Mouse (Mus musculus) CH12.LX (cell line): Measurements from ENCODE around the gene Prps1l3. TPM values are rescaled to one million over a fixed set of nuclear protein-coding genes. Genes with fewer than 3 reads are reported as not detected.
A peak's percentile ranks its signal among the peaks of the same experiment; 100 is the strongest.

ENCODE experiments used
- DNase-seq: peaks from one replicate; pipeline ENCODE4 v3.0.0-alpha.2; 2013; ENCODE audit errors: extremely low read depth
- H3K27ac ChIP-seq: 2 replicates; pipeline ENCODE4 v1.5.1; 2012; ENCODE audit warnings: low read depth, mild to moderate bottlenecking, control low read depth, moderate library complexity; ENCODE audit not compliant: insufficient read depth
- H3K27me3 ChIP-seq: replicated peaks from 2 replicates; pipeline ENCODE3; 2012; ENCODE audit warnings: inconsistent platforms
- H3K36me3 ChIP-seq, 2 experiments: replicated peaks in 1 of 2; 2 replicates each; pipeline versions ENCODE3 to v1.6.1; 2012; ENCODE audit warnings: inconsistent platforms in 1 of 2, low read length in 1 of 2, mild to moderate bottlenecking in 1 of 2, mixed read lengths in 1 of 2, moderate library complexity in 1 of 2; ENCODE audit not compliant: control insufficient read depth in 1 of 2, insufficient read depth in 1 of 2
- H3K4me1 ChIP-seq, 2 experiments: 2 replicates each; pipeline ENCODE4 v1.6.1; 2012; ENCODE audit warnings: inconsistent platforms in 1 of 2, moderate library complexity in 1 of 2; ENCODE audit not compliant: insufficient read depth in 2 of 2, control insufficient read depth in 1 of 2
- H3K4me2 ChIP-seq: 2 replicates; pipeline ENCODE4 v1.6.1; 2012; ENCODE audit warnings: low read depth, mild to moderate bottlenecking, control low read depth; ENCODE audit not compliant: poor library complexity, insufficient read depth, severe bottlenecking
- H3K4me3 ChIP-seq, 3 experiments: fragments of 150-350 bp in 1 of 3; sonication (generic) in 1 of 3; replicated peaks in 1 of 3; 2 replicates each; pipeline versions ENCODE3 to v1.5.1; 2011 to 2012; ENCODE audit warnings: low read depth in 2 of 3, low read length in 2 of 3, mild to moderate bottlenecking in 2 of 3, moderate library complexity in 2 of 3, control low read depth in 1 of 3, improper control_type of control experiment in 1 of 3, inconsistent platforms in 1 of 3, mixed read lengths in 1 of 3; ENCODE audit not compliant: poor library complexity in 1 of 3
- H3K79me2 ChIP-seq: replicated peaks from 2 replicates; pipeline ENCODE4 v1.6.1; 2012; ENCODE audit warnings: mild to moderate bottlenecking, moderate library complexity; ENCODE audit not compliant: control insufficient read depth, poor library complexity, insufficient read depth, severe bottlenecking; ENCODE audit errors: extremely low read depth
- H3K9ac ChIP-seq: 2 replicates; pipeline ENCODE4 v1.6.1; 2012; ENCODE audit warnings: low read depth, mild to moderate bottlenecking, control low read depth, moderate library complexity; ENCODE audit not compliant: insufficient read depth
- H3K9me3 ChIP-seq: replicated peaks from 2 replicates; pipeline ENCODE3; 2012; ENCODE audit warnings: low read length, inconsistent platforms, mixed read lengths
- BHLHE40 ChIP-seq: IDR thresholded peaks from 2 replicates; pipeline ENCODE4 v1.6.1; 2011; ENCODE audit warnings: mild to moderate bottlenecking, low read depth, low read length, improper control_type of control experiment
- CHD1 ChIP-seq: IDR thresholded peaks from 2 replicates; pipeline ENCODE4 v1.6.1; 2012; ENCODE audit warnings: low read depth, low read length, improper control_type of control experiment, inconsistent platforms
- CTCF ChIP-seq, 2 experiments: IDR thresholded peaks in 1 of 2; conservative IDR thresholded peaks in 1 of 2; 2 replicates each; pipeline ENCODE4 v1.5.1; 2011 to 2012; ENCODE audit warnings: low read depth in 2 of 2, low read length in 2 of 2, improper control_type of control experiment in 1 of 2, inconsistent platforms in 1 of 2, mild to moderate bottlenecking in 1 of 2, moderate library complexity in 1 of 2
- HCFC1 ChIP-seq: IDR thresholded peaks from 2 replicates; pipeline ENCODE4 v1.6.1; 2012; ENCODE audit warnings: low read depth, mild to moderate bottlenecking, inconsistent platforms, low read length, improper control_type of control experiment
- IRF4 ChIP-seq: IDR thresholded peaks from 2 replicates; pipeline ENCODE4 v1.6.1; 2014; ENCODE audit warnings: low read depth, mild to moderate bottlenecking, inconsistent platforms, low read length, improper control_type of control experiment
- KAT2A ChIP-seq: IDR thresholded peaks from 2 replicates; pipeline ENCODE4 v1.6.1; 2012; ENCODE audit warnings: low read length, improper control_type of control experiment, inconsistent platforms; ENCODE audit not compliant: insufficient replicate concordance
- MAFK ChIP-seq: IDR thresholded peaks from 2 replicates; pipeline ENCODE4 v1.6.1; 2011; ENCODE audit warnings: low read length, improper control_type of control experiment; ENCODE audit not compliant: insufficient replicate concordance
- MXI1 ChIP-seq: IDR thresholded peaks from 2 replicates; pipeline ENCODE4 v1.6.1; 2011; ENCODE audit warnings: mild to moderate bottlenecking, low read depth, low read length, improper control_type of control experiment
- MYC ChIP-seq: IDR thresholded peaks from 2 replicates; pipeline ENCODE4 v1.6.1; 2011; ENCODE audit warnings: low read depth, mild to moderate bottlenecking, improper control_type of control experiment, low read length
- RAD21 ChIP-seq: IDR thresholded peaks from 2 replicates; pipeline ENCODE4 v1.6.1; 2011; ENCODE audit warnings: low read depth, mild to moderate bottlenecking, low read length, improper control_type of control experiment, moderate library complexity
- TCF12 ChIP-seq: IDR thresholded peaks from 2 replicates; pipeline ENCODE4 v1.6.1; 2014; ENCODE audit warnings: low read depth, mild to moderate bottlenecking, inconsistent platforms, low read length, improper control_type of control experiment
- USF2 ChIP-seq: conservative IDR thresholded peaks from 2 replicates; pipeline ENCODE4 v1.6.1; 2011; ENCODE audit warnings: low read depth, low read length, improper control_type of control experiment
- ZKSCAN1 ChIP-seq: IDR thresholded peaks from 2 replicates; pipeline ENCODE4 v1.6.1; 2012; ENCODE audit warnings: low read depth, inconsistent platforms, low read length, improper control_type of control experiment, borderline replicate concordance
- ZMIZ1 ChIP-seq: IDR thresholded peaks from 2 replicates; pipeline ENCODE4 v1.6.1; 2012; ENCODE audit warnings: low read depth, mild to moderate bottlenecking, inconsistent platforms, low read length, improper control_type of control experiment
- dilution Hi-C: fragments of 300-500 bp; cut with MboI; formaldehyde crosslinking; loops from 2 replicates; pipeline ENCODE4 v1.14.3; 2020; ENCODE audit warnings: low sequenced_read_pairs; ENCODE audit not compliant: extremely low pct_unique_long_range_greater_than_20kb, extremely low pct_ligation_motif_present
- in situ Hi-C: fragments of 300-500 bp; cut with MboI; formaldehyde crosslinking; loops from 3 replicates; pipeline ENCODE4 v1.14.3; 2019; ENCODE audit warnings: low sequenced_read_pairs, low pct_ligation_motif_present, low pct_unique_long_range_greater_than_20kb, mixed read lengths
- polyA plus RNA-seq: library from polyadenylated mRNA; unstranded; fragments of >175 nt; gene quantifications from 2 replicates; pipeline ENCODE4 v1.2.1, GENCODE M21; 2012; ENCODE audit warnings: low read depth; ENCODE audit not compliant: insufficient read length
- total RNA-seq, 2 experiments: library from RNA; depleted of rRNA; stranded (reverse); fragments of 300-350 nt in 1 of 2; fragments of >200 nt in 1 of 2; gene quantifications; 2 replicates each; pipeline ENCODE4 v1.2.3; 2012 to 2014

Gene Prps1l3
- total and polyA plus RNA-seq, 3 experiments: 91.2 to 163 (median 92.3) TPM

- H3K4me1 ChIP-seq: no peaks in the 10 kb centered on the region
- no peak overlapping the region for H3K4me3 ChIP-seq
- in situ Hi-C loops (loop anchor here (10.0 to 25.0 kb wide), 2 partner anchors 507 to 600 kb away; partner anchors contain the start of gene Pax9), dilution Hi-C loops (no loop called here)
- TF ChIP-seq MXI1: no peak
- TF ChIP-seq CTCF (conservative IDR thresholded peaks at IDR 0.05 in 1 of 2, IDR thresholded peaks at IDR 0.05 in 1 of 2; ENCODE audit: low read depth in 2 of 2, low read length in 2 of 2): peak in 1 of 2 experiments; percentile 51; a peak in 2 of 4 replicates
- TF ChIP-seq RAD21: peak; percentile 30
- no peaks in the 10 kb centered on the region for H3K79me2 ChIP-seq
- DNase-seq: peak; percentile 37
- H3K36me3 ChIP-seq: no peaks in the 10 kb centered on the region
- no peak overlapping the region for H3K27ac ChIP-seq
- H3K9me3 ChIP-seq: no peaks in the 10 kb centered on the region
- H3K9ac ChIP-seq: no peak overlapping the region
- no peaks in the 10 kb centered on the region for H3K27me3 ChIP-seq
- H3K4me2 ChIP-seq: no peak overlapping the region
Measured at GRCm38 (mm10) chr12:57194609-57195008, 35.6 kb upstream of the Prps1l3 start.

DNA sequence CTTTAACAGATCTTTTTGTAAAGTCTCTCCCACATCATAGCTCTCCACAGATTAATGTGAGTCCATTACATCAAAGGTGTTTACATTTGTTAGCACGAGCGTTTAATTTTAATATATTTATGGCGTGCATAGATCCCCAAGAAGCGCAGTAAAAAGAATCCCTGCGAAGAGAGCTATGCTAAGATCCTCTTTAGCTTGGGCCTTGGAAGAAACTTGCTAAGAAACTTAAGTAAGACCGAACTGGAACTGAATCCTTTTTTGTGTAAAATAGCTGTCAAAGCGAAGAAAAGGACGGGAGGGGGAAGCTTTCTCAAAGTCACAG, 34.0 kb upstream of the Prps1l3 start:
- Histone ChIP-seq H3K4me3 (no peak overlapping the region), H3K4me1 (no peaks in the 10 kb centered on the region), H3K27me3 (no peaks in the 10 kb centered on the region), H3K4me2 (no peak overlapping the region), H3K27ac (no peak overlapping the region), H3K9me3 (no peaks in the 10 kb centered on the region), H3K36me3 (no peaks in the 10 kb centered on the region), H3K79me2 (no peaks in the 10 kb centered on the region), H3K9ac (no peak overlapping the region)
- no peak for DNase-seq
- dilution Hi-C loops: no loop called here
- TF ChIP-seq BHLHE40 (no peak), HCFC1 (no peak), IRF4 (no peak), USF2 (no peak), ZKSCAN1 (no peak), KAT2A (no peak)
- in situ Hi-C loops: loop anchor here (10.0 to 25.0 kb wide), 2 partner anchors 509 to 601 kb away; partner anchors contain the start of gene Pax9

- H3K4me1 ChIP-seq: no peaks in the 10 kb centered on the region
- no peak overlapping the region for H3K27ac ChIP-seq
Measured at GRCm38 (mm10) chr12:57196608-57197362, 33.4 kb upstream of the Prps1l3 start.

More at GRCm38 (mm10) chr12:57196608-57197362, 33.4 kb upstream of the Prps1l3 start:
- Histone ChIP-seq H3K9ac (no peak overlapping the region), H3K9me3 (no peaks in the 10 kb centered on the region), H3K4me2 (no peak overlapping the region), H3K79me2 (no peaks in the 10 kb centered on the region), H3K36me3 (no peaks in the 10 kb centered on the region), H3K4me3 (no peak overlapping the region), H3K27me3 (no peaks in the 10 kb centered on the region)
- dilution Hi-C loops: no loop called here
- in situ Hi-C loops: loop anchor here (10.0 to 25.0 kb wide), 2 partner anchors 509 to 602 kb away; partner anchors contain the start of gene Pax9
- no peak for DNase-seq
- TF ChIP-seq ZMIZ1: no peak
- TF ChIP-seq CHD1: no peak
- TF ChIP-seq MAFK: no peak
- TF ChIP-seq TCF12: no peak
- no peak for TF ChIP-seq MYC
- TF ChIP-seq HCFC1: no peak
